Comparison of ENCODE assay signal across 8 mouse cellular contexts in genomic region chr1:155082158-155082964, GRCm38 (mm10). TPM values are rescaled to one million over a fixed set of nuclear protein-coding genes. Genes with fewer than 3 reads are reported as not detected.
DNase-seq lines count a peak whose midpoint lies in the region; ATAC-seq and TF ChIP-seq lines count a peak whose summit lies in the region.

No protein-coding gene starts in this region.

- H3K27ac ChIP-seq in bone marrow, adult 2 months (ENCODE audit: control insufficient read depth, insufficient read depth, low read depth, low read length, poor library complexity), result peak overlapping the region; percentile 66; the same call in 1 of the 2 replicates
- H3K27ac ChIP-seq in hindbrain, embryonic 11.5 days (ENCODE audit: low read depth, low read length), result peak overlapping the region; percentile 99
- H3K27ac ChIP-seq in lung, embryonic 16.5 days (ENCODE audit: low read length), result peak overlapping the region; percentile 97

- H3K9me3 ChIP-seq in erythroblast, embryonic 14.5 days (ENCODE audit: control insufficient read depth, low read length), result no peaks in the 10 kb centered on the region
- no peaks in the 10 kb centered on the region for H3K9me3 ChIP-seq in hindbrain, embryonic 11.5 days (ENCODE audit: control insufficient read depth, low read length)
- no peaks in the 10 kb centered on the region for H3K9me3 ChIP-seq in lung, embryonic 16.5 days (ENCODE audit: control insufficient read depth, low read length)

- intact Hi-C loops in gastrocnemius, postnatal 36 days (cut with DNase I), result no loop called here

- H3K36me3 ChIP-seq in erythroblast, embryonic 14.5 days (ENCODE audit: control insufficient read depth), result no peaks in the 10 kb centered on the region
- no peaks in the 10 kb centered on the region for H3K36me3 ChIP-seq in hindbrain, embryonic 11.5 days (ENCODE audit: control insufficient read depth, insufficient read depth, low read length)
- no peaks in the 10 kb centered on the region for H3K36me3 ChIP-seq in lung, embryonic 16.5 days (ENCODE audit: control insufficient read depth, insufficient read depth, low read length)

- no peak for DNase-seq in hindbrain, embryonic 11.5 days (ENCODE audit: low spot score)
- no peak for DNase-seq in gastrocnemius, postnatal 36 days
- no peak for DNase-seq in left cerebral cortex, adult 18-20 months (ENCODE audit: low spot score in 2 of 2)
- no peak for DNase-seq in B cell, adult 2 months

- TF ChIP-seq POLR2A in bone marrow, adult 2 months (IDR thresholded peaks at IDR 0.05; ENCODE audit: borderline replicate concordance, control insufficient read depth, low read depth, low read length), result no peak

- H3K4me1 ChIP-seq in erythroblast, embryonic 14.5 days (ENCODE audit: control insufficient read depth), result peaks cover 33% of the 10 kb centered on the region
- H3K4me1 ChIP-seq in bone marrow, adult 2 months (ENCODE audit: control insufficient read depth, insufficient read depth, low read length), result no peaks in the 10 kb centered on the region; the same call in 1 of the 2 replicates
- peaks cover 11% of the 10 kb centered on the region; the same call in 1 of the 2 replicates for H3K4me1 ChIP-seq in hindbrain, embryonic 11.5 days (replicated peaks; ENCODE audit: control insufficient read depth, insufficient read depth, low read length)
- peaks cover 54% of the 10 kb centered on the region for H3K4me1 ChIP-seq in lung, embryonic 16.5 days (replicated peaks; ENCODE audit: control insufficient read depth, insufficient read depth, low read length)

- peak overlapping the region; percentile 62 for H3K4me3 ChIP-seq in erythroblast, embryonic 14.5 days (replicated peaks)
- H3K4me3 ChIP-seq in bone marrow, adult 2 months (replicated peaks; ENCODE audit: control insufficient read depth, low read depth, low read length), result no peak overlapping the region
- no peak overlapping the region for H3K4me3 ChIP-seq in hindbrain, embryonic 11.5 days (ENCODE audit: low read depth, low read length)
- H3K4me3 ChIP-seq in lung, embryonic 16.5 days (ENCODE audit: low read length), result peak overlapping the region; percentile 45

- H3K9ac ChIP-seq in hindbrain, embryonic 11.5 days (ENCODE audit: low read depth, low read length), result peak overlapping the region; percentile 24; the same call in 1 of the 2 replicates
- peak overlapping the region; percentile 73 for H3K9ac ChIP-seq in lung, embryonic 16.5 days (ENCODE audit: low read length)

- WGBS in bone marrow, adult 2 months, result 15% methylated on average over 11 of the region's 11 CpGs
- WGBS in hindbrain, embryonic 11.5 days, result 4% methylated on average over 11 of the region's 11 CpGs
- WGBS in lung, embryonic 16.5 days, result 10% methylated on average over 11 of the region's 11 CpGs

- peak overlapping the region; percentile 61 for H3K4me2 ChIP-seq in hindbrain, embryonic 11.5 days (replicated peaks; ENCODE audit: low read depth, low read length)
- peak overlapping the region; percentile 74 for H3K4me2 ChIP-seq in lung, embryonic 16.5 days (ENCODE audit: low read depth, low read length)

- no peak for ATAC-seq in erythroblast, adult 5-6 weeks (replicated peaks; ENCODE audit: low FRiP score, poor library complexity, severe bottlenecking)
- no peak for ATAC-seq in hindbrain, embryonic 11.5 days (ENCODE audit: low FRiP score)
- ATAC-seq in lung, embryonic 16.5 days (ENCODE audit: low read depth), result no peak

- no peak for TF ChIP-seq CTCF in bone marrow, adult 2 months (IDR thresholded peaks at IDR 0.05; ENCODE audit: control insufficient read depth, insufficient read depth, low read length)

- H3K27me3 ChIP-seq in erythroblast, embryonic 14.5 days (ENCODE audit: control insufficient read depth), result peaks cover 69% of the 10 kb centered on the region
- no peaks in the 10 kb centered on the region for H3K27me3 ChIP-seq in hindbrain, embryonic 11.5 days (ENCODE audit: control insufficient read depth, insufficient read depth, low read length)
- H3K27me3 ChIP-seq in lung, embryonic 16.5 days (ENCODE audit: control insufficient read depth, insufficient read depth, low read depth, low read length), result no peaks in the 10 kb centered on the region

RNA-seq across cellular contexts. Expression of gene Ier5, which starts 17.1 kb away (rescaled TPM):
- polyA plus RNA-seq in erythroblast, embryonic 14.5 days (2012), result 7.6 and 7.7 TPM in 2 replicates
- total RNA-seq in erythroblast, adult 5-6 weeks (2015; ENCODE audit: low replicate concordance), result 7.5 and 9.0 TPM in 2 replicates
- 7.6 and 9.8 TPM in 2 replicates for total RNA-seq in erythroblast, adult 5-6 weeks (2017; ENCODE audit: low replicate concordance)
- 10.4 and 18.8 TPM in 2 replicates for polyA plus RNA-seq in bone marrow, adult 2 months (2011; ENCODE audit: insufficient read depth, insufficient read length, low replicate concordance, missing spikeins)
- polyA plus RNA-seq in hindbrain, embryonic 11.5 days (2014; fragmentation: Nextera tagmentation; extraction: Ambion mirVana), result 12.7 and 17.1 TPM in 2 replicates
- polyA plus RNA-seq in lung, embryonic 16.5 days (2015; fragmentation: Nextera tagmentation; extraction: Ambion mirVana), result 4.3 and 4.5 TPM in 2 replicates
- 1 to 10 TPM; 7.1 to 9.7 TPM for total RNA-seq in gastrocnemius, postnatal 36 days (2021)
- total RNA-seq in left cerebral cortex, adult 18-20 months (2021), result 10 to 100 TPM; 76.3 to 83.2 TPM

Comparison
In these comparisons a context has a peak if more than half of its experiments do, and no peak if none do; other contexts are left out.
1. H3K4me3 ChIP-seq: peak in erythroblast, embryonic 14.5 days (single experiment) and lung, embryonic 16.5 days (single experiment); none in bone marrow, adult 2 months (single experiment) and hindbrain, embryonic 11.5 days (single experiment).
2. Peak in every context shown above with its lines, with median percentiles within 50 percentile points of each other: H3K27ac ChIP-seq.